Mouse (Mus musculus) kidney, embryonic 14.5 days (tissue): ENCODE measurements around the gene Insig1. TPM values are rescaled to one million over a fixed set of nuclear protein-coding genes. Genes with fewer than 3 reads are reported as not detected.
A peak's percentile ranks its signal among the peaks of the same experiment; 100 is the strongest.

Source experiments
- ATAC-seq: fragments of 200-750 bp; cut with Nextera tagmentation; 2 replicates; pipeline ENCODE4 v1.8.0; 2017; ENCODE audit warnings: moderate number of reproducible peaks, mild to moderate bottlenecking, moderate TSS enrichment, moderate library complexity; ENCODE audit not compliant: low FRiP score, low TSS enrichment
- H3K27ac ChIP-seq: fragments of 300-500 bp; sonication (generic); 2 replicates; pipeline ENCODE4 v1.5.1; 2014; ENCODE audit warnings: low read depth, mild to moderate bottlenecking, low read length, moderate library complexity, mixed read lengths
- H3K27me3 ChIP-seq: fragments of 300-500 bp; sonication (generic); 2 replicates; pipeline ENCODE4 v1.6.1; 2014; ENCODE audit warnings: mild to moderate bottlenecking, low read length; ENCODE audit not compliant: control insufficient read depth, insufficient read depth
- H3K36me3 ChIP-seq: fragments of 300-500 bp; sonication (generic); 2 replicates; pipeline ENCODE4 v1.6.1; 2014; ENCODE audit warnings: low read length, mixed read lengths; ENCODE audit not compliant: control insufficient read depth, insufficient read depth
- H3K4me1 ChIP-seq: fragments of 300-500 bp; sonication (generic); 2 replicates; pipeline ENCODE4 v1.6.1; 2014; ENCODE audit warnings: low read length, mixed read lengths; ENCODE audit not compliant: control insufficient read depth, insufficient read depth
- H3K4me2 ChIP-seq: fragments of 300-500 bp; sonication (generic); replicated peaks from 2 replicates; pipeline ENCODE4 v1.6.1; 2014; ENCODE audit warnings: low read depth, mild to moderate bottlenecking, low read length
- H3K4me3 ChIP-seq: fragments of 300-500 bp; sonication (generic); 2 replicates; pipeline ENCODE4 v1.5.1; 2014; ENCODE audit warnings: mild to moderate bottlenecking, low read length
- H3K9ac ChIP-seq: fragments of 300-500 bp; sonication (generic); 2 replicates; pipeline ENCODE4 v1.6.1; 2014; ENCODE audit warnings: low read depth, mild to moderate bottlenecking, low read length, moderate library complexity
- H3K9me3 ChIP-seq: fragments of 300-500 bp; sonication (generic); 2 replicates; pipeline ENCODE4 v1.6.1; 2016; ENCODE audit warnings: low read length; ENCODE audit not compliant: control insufficient read depth
- WGBS: fragments of 180-500 bp; shearing (Covaris S2); extraction: QIAGEN DNeasy Blood & Tissue Kit; methylation state at CpG from one replicate; pipeline ENCODE4 v1.1.7; 2014; 5-methylcytosine and 5-hydroxymethylcytosine counted together
- polyA plus RNA-seq: library from polyadenylated mRNA; unstranded; fragments of >200 nt; fragmentation: Nextera tagmentation; extraction: Ambion mirVana; gene quantifications from 2 replicates; pipeline ENCODE4 v1.2.1, GENCODE M21; 2014

Insig1 gene
- polyA plus RNA-seq, 1 experiment from 2014 or later: 68.4 TPM

DNA sequence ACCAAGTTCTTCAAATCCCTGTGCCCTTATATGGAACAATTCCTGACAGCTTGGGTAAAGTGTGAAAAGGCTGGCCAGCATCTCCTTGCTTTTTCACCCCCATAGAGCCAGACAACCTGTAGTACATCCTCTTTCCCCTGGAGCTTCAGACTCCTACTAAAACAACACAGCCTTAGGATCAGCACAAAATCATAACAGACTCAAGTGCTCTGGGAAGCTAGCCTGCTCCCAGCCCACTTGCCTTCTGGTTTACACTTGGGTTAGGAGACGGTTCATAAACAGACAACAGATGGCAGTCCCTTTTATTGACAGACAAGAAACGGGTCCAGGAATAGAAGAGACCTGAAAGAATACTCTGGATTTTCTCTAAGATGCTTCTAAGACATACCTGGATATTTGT lies 8.3 kb downstream of the Insig1 start:
- no peaks in the 10 kb centered on the region for H3K9me3 ChIP-seq
- 55% methylated on average over 2 of the region's 2 CpGs for WGBS

DNA sequence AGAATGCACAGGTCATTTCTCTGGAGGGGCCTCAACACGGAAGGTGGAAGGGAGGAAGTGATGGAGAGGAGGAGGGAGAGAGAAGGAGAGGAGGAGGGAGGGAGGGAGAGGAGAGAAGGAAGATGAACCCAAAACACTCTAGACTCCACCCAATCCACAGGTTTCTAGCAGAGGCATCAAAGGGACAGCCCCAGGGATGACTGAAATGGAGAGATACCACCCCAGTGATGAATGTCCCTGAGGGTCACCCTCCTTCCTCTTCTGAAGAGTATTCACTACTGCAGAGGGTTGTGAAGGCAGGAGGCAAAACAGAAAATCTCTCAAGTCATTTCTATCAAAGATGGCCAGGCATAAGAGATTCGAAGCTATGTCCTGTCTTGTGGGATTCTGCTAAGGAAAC lies 10.0 kb downstream of the Insig1 start:
- no peak for ATAC-seq
- H3K9me3 ChIP-seq: no peaks in the 10 kb centered on the region
- WGBS: 79% methylated on average over 2 of the region's 2 CpGs
- no peak overlapping the region for H3K9ac ChIP-seq
- no peaks in the 10 kb centered on the region for H3K27me3 ChIP-seq
- H3K4me3 ChIP-seq: no peak overlapping the region
- H3K4me2 ChIP-seq: no peak overlapping the region
- peaks cover 6% of the 10 kb centered on the region; the same call in 1 of the 2 replicates for H3K36me3 ChIP-seq
- H3K27ac ChIP-seq: no peak overlapping the region
- no peaks in the 10 kb centered on the region for H3K4me1 ChIP-seq

More for the DNA sequence above, 8.3 kb downstream of the Insig1 start:
- no peak for ATAC-seq
- Histone ChIP-seq H3K4me3 (no peak overlapping the region), H3K4me2 (no peak overlapping the region), H3K4me1 (no peaks in the 10 kb centered on the region), H3K9ac (no peak overlapping the region), H3K27me3 (no peaks in the 10 kb centered on the region), H3K27ac (no peak overlapping the region), H3K36me3 (peaks cover 23% of the 10 kb centered on the region)

DNA sequence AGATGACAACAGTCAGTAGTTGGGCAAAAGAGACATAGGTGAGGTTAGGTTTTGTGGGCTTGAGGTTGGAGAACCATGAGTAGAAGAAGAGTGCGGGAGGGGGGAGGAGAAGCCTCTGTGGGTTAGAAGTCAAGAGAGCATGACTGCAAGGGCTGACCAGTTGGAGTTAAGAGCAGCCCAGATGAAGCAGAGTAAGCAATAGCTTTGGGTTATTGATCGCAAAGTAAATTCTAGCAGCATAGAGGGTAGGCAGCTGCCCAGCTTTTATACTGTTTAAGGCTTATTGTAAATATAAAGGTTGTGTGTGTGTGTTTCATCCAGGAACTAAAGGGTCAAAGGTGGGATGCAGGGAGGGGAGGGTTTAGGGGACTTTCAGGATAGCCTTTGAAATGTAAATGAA lies 10.7 kb downstream of the Insig1 start:
- Histone ChIP-seq H3K4me2 (no peak overlapping the region), H3K27ac (no peak overlapping the region), H3K9me3 (no peaks in the 10 kb centered on the region), H3K4me3 (no peak overlapping the region), H3K4me1 (no peaks in the 10 kb centered on the region), H3K9ac (no peak overlapping the region), H3K27me3 (no peaks in the 10 kb centered on the region), H3K36me3 (no peaks in the 10 kb centered on the region)
- WGBS: 93% methylated on average over 2 of the region's 2 CpGs
- ATAC-seq: no peak

GRCm38 (mm10) chr5:28082312-28082711 lies 11.1 kb downstream of the Insig1 start:
- H3K27ac ChIP-seq: no peak overlapping the region
- no peaks in the 10 kb centered on the region for H3K9me3 ChIP-seq
- H3K4me2 ChIP-seq: no peak overlapping the region
- H3K36me3 ChIP-seq: no peaks in the 10 kb centered on the region
- WGBS: 72% methylated on average over 4 of the region's 4 CpGs
- no peaks in the 10 kb centered on the region for H3K27me3 ChIP-seq
- no peak overlapping the region for H3K9ac ChIP-seq
- no peaks in the 10 kb centered on the region for H3K4me1 ChIP-seq
- no peak for ATAC-seq
- no peak overlapping the region for H3K4me3 ChIP-seq

- Histone ChIP-seq H3K4me3 (no peak overlapping the region), H3K27me3 (no peaks in the 10 kb centered on the region), H3K9ac (no peak overlapping the region), H3K36me3 (no peaks in the 10 kb centered on the region), H3K4me2 (no peak overlapping the region), H3K9me3 (no peaks in the 10 kb centered on the region), H3K27ac (no peak overlapping the region), H3K4me1 (no peaks in the 10 kb centered on the region)
- 67% methylated on average over 3 of the region's 3 CpGs for WGBS
- ATAC-seq: no peak
These were observed 11.6 kb downstream of the Insig1 start for GRCm38 (mm10) chr5:28082796-28083195.

DNA sequence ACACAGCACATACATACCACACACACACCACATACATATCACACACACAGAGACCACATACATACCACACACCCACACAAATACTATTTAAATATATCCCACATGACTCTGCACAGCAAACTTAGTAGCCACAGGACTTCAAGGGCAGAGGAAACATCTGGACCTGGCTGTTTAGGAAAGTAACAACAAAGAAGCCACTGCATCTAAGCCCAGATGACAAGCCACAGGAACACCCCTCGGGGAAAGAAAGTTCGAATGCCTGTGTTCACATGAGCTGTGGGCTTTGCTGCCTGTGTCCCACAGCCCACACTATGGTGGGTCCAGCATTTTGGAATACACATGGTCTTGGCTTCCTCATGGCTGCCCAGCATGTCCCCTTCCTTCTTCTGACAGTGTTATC lies 13.6 kb downstream of the Insig1 start:
- Histone ChIP-seq H3K27ac (no peak overlapping the region), H3K4me2 (no peak overlapping the region), H3K4me1 (no peaks in the 10 kb centered on the region), H3K9ac (no peak overlapping the region), H3K4me3 (no peak overlapping the region), H3K27me3 (no peaks in the 10 kb centered on the region), H3K9me3 (no peaks in the 10 kb centered on the region), H3K36me3 (no peaks in the 10 kb centered on the region)
- WGBS: 83% methylated on average over 2 of the region's 2 CpGs
- no peak for ATAC-seq

- no peak overlapping the region for H3K9ac ChIP-seq
- WGBS: 55% methylated on average over 1 of the region's 1 CpGs
- H3K27me3 ChIP-seq: no peaks in the 10 kb centered on the region
- H3K4me1 ChIP-seq: no peaks in the 10 kb centered on the region
- no peaks in the 10 kb centered on the region for H3K9me3 ChIP-seq
- ATAC-seq: no peak
- no peak overlapping the region for H3K4me2 ChIP-seq
- H3K4me3 ChIP-seq: no peak overlapping the region
- no peaks in the 10 kb centered on the region for H3K36me3 ChIP-seq
- H3K27ac ChIP-seq: no peak overlapping the region
These were observed 19.4 kb downstream of the Insig1 start for GRCm38 (mm10) chr5:28090547-28090946.

- no peaks in the 10 kb centered on the region for H3K4me1 ChIP-seq
- H3K27me3 ChIP-seq: no peaks in the 10 kb centered on the region
- H3K4me2 ChIP-seq: no peak overlapping the region
- no peaks in the 10 kb centered on the region for H3K9me3 ChIP-seq
- no peak for ATAC-seq
- WGBS: 87% methylated on average over 3 of the region's 3 CpGs
- H3K27ac ChIP-seq: no peak overlapping the region
- no peak overlapping the region for H3K4me3 ChIP-seq
- no peaks in the 10 kb centered on the region for H3K36me3 ChIP-seq
- no peak overlapping the region for H3K9ac ChIP-seq
These were observed 21.2 kb downstream of the Insig1 start for GRCm38 (mm10) chr5:28092327-28092726.

- Histone ChIP-seq H3K9ac (no peak overlapping the region), H3K4me1 (no peaks in the 10 kb centered on the region), H3K36me3 (no peaks in the 10 kb centered on the region), H3K27me3 (no peaks in the 10 kb centered on the region), H3K4me2 (no peak overlapping the region), H3K4me3 (no peak overlapping the region), H3K27ac (no peak overlapping the region), H3K9me3 (no peaks in the 10 kb centered on the region)
- WGBS: 21% methylated on average over 4 of the region's 4 CpGs
- ATAC-seq: peak; percentile 61
These were observed 22.7 kb downstream of the Insig1 start for GRCm38 (mm10) chr5:28093874-28094273.

GRCm38 (mm10) chr5:28094393-28094792 lies 23.2 kb downstream of the Insig1 start:
- H3K9me3 ChIP-seq: no peaks in the 10 kb centered on the region
- no peaks in the 10 kb centered on the region for H3K36me3 ChIP-seq
- WGBS: 70% methylated on average over 3 of the region's 3 CpGs
- no peaks in the 10 kb centered on the region for H3K27me3 ChIP-seq
- ATAC-seq: 0 out of 2 replicates have a peak, but pooled peaks have one; percentile 12
- H3K4me1 ChIP-seq: no peaks in the 10 kb centered on the region
- no peak overlapping the region for H3K27ac ChIP-seq
- no peak overlapping the region for H3K9ac ChIP-seq
- H3K4me3 ChIP-seq: no peak overlapping the region
- H3K4me2 ChIP-seq: no peak overlapping the region
